Mouse (Mus musculus): Measurements from ENCODE around the gene Mcoln1. TPM values are rescaled to one million over a fixed set of nuclear protein-coding genes. Genes with fewer than 3 reads are reported as not detected.

The Mcoln1 gene
- total RNA-seq, 1 experiment = 48.6 TPM

GRCm38 (mm10) chr8:3515260-3515671, 15.0 kb downstream of the Mcoln1 start, which contains the start of gene Pnpla6:
Gene Pnpla6 (plus strand): TSS chr8:3515384.
- Histone ChIP-seq H3K4me3 (ENCODE audit: insufficient read depth in 1 of 2, low read depth in 1 of 2, low read length in 2 of 2, poor library complexity in 1 of 2, severe bottlenecking in 1 of 2) (peak within 1 kb of the TSS; percentile 71 to 91), H3K9ac (ENCODE audit: insufficient read depth, low read depth, low read length, poor library complexity, severe bottlenecking) (peak within 1 kb of the TSS; percentile 65), H3K9me3 (ENCODE audit: control insufficient read depth, insufficient read depth, low read depth, low read length) (no peaks in the 10 kb centered on the region), H3K4me1 (ENCODE audit: control insufficient read depth in 2 of 2, insufficient read depth in 2 of 2, low read length in 2 of 2, poor library complexity in 1 of 2) (peaks cover 0 to 7% of the 10 kb centered on the region in 2 experiments; a peak in 2 of 4 replicates), H3K36me3 (ENCODE audit: control insufficient read depth, insufficient read depth, low read length, poor library complexity, severe bottlenecking) (peaks cover 15% of the 10 kb centered on the region), H3K27ac (ENCODE audit: insufficient read depth, low read depth, low read length, poor library complexity, severe bottlenecking) (no peak within 1 kb of the TSS)
- no peak for TF ChIP-seq CHD2 (IDR thresholded peaks at IDR 0.05; ENCODE audit: low read depth, low read length)
- peak; percentile 88 for TF ChIP-seq HCFC1 (IDR thresholded peaks at IDR 0.05; ENCODE audit: borderline replicate concordance, insufficient read depth, low read length)
- in situ Hi-C loops (cut with MboI; ENCODE audit: low sequenced_read_pairs in 2 of 2, unreplicated experiment in 2 of 2) = no loop called here
- no peak for DNase-seq (ENCODE audit: low read depth, low spot score)

- in situ Hi-C loops (cut with MboI; ENCODE audit: low sequenced_read_pairs in 2 of 2, unreplicated experiment in 2 of 2) = no loop called here
- H3K27ac ChIP-seq (ENCODE audit: insufficient read depth, low read depth, low read length, poor library complexity, severe bottlenecking) = no peak overlapping the region
- no peak for DNase-seq (ENCODE audit: low read depth, low spot score)
- peaks cover 15% of the 10 kb centered on the region for H3K36me3 ChIP-seq (ENCODE audit: control insufficient read depth, insufficient read depth, low read length, poor library complexity, severe bottlenecking)
- no peaks in the 10 kb centered on the region for H3K9me3 ChIP-seq (ENCODE audit: control insufficient read depth, insufficient read depth, low read depth, low read length)
- peak overlapping the region; percentile 71 to 91 for H3K4me3 ChIP-seq (ENCODE audit: insufficient read depth in 1 of 2, low read depth in 1 of 2, low read length in 2 of 2, poor library complexity in 1 of 2, severe bottlenecking in 1 of 2)
- peak overlapping the region; percentile 65 for H3K9ac ChIP-seq (ENCODE audit: insufficient read depth, low read depth, low read length, poor library complexity, severe bottlenecking)
- peaks cover 0 to 7% of the 10 kb centered on the region in 2 experiments; a peak in 2 of 4 replicates for H3K4me1 ChIP-seq (ENCODE audit: control insufficient read depth in 2 of 2, insufficient read depth in 2 of 2, low read length in 2 of 2, poor library complexity in 1 of 2)
- TF ChIP-seq ZNF384 (IDR thresholded peaks at IDR 0.05; ENCODE audit: low read depth, low read length) = no peak
- no peak for TF ChIP-seq HCFC1 (IDR thresholded peaks at IDR 0.05; ENCODE audit: borderline replicate concordance, insufficient read depth, low read length)
- TF ChIP-seq ZC3H11A (IDR thresholded peaks at IDR 0.05; ENCODE audit: borderline replicate concordance, low read depth, low read length) = no peak
- peak; percentile 45; the same call in 1 of the 2 replicates for TF ChIP-seq CHD2 (IDR thresholded peaks at IDR 0.05; ENCODE audit: low read depth, low read length)
Observed at GRCm38 (mm10) chr8:3515771-3516417, 15.6 kb downstream of the Mcoln1 start.

GRCm38 (mm10) chr8:3516450-3517116, 16.3 kb downstream of the Mcoln1 start:
- peak overlapping the region; percentile 71 to 91 for H3K4me3 ChIP-seq (ENCODE audit: insufficient read depth in 1 of 2, low read depth in 1 of 2, low read length in 2 of 2, poor library complexity in 1 of 2, severe bottlenecking in 1 of 2)
- H3K27ac ChIP-seq (ENCODE audit: insufficient read depth, low read depth, low read length, poor library complexity, severe bottlenecking) = no peak overlapping the region
- no peak for TF ChIP-seq MAFK (IDR thresholded peaks at IDR 0.05; ENCODE audit: insufficient read depth, low read depth, low read length)
- peak; percentile 99 for TF ChIP-seq HCFC1 (IDR thresholded peaks at IDR 0.05; ENCODE audit: borderline replicate concordance, insufficient read depth, low read length)
- no peak for TF ChIP-seq ZC3H11A (IDR thresholded peaks at IDR 0.05; ENCODE audit: borderline replicate concordance, low read depth, low read length)
- no peak for TF ChIP-seq ZNF384 (IDR thresholded peaks at IDR 0.05; ENCODE audit: low read depth, low read length)
- TF ChIP-seq CHD2 (IDR thresholded peaks at IDR 0.05; ENCODE audit: low read depth, low read length) = peak; percentile 98
- H3K36me3 ChIP-seq (ENCODE audit: control insufficient read depth, insufficient read depth, low read length, poor library complexity, severe bottlenecking) = peaks cover 20% of the 10 kb centered on the region
- peak overlapping the region; percentile 81 for H3K9ac ChIP-seq (ENCODE audit: insufficient read depth, low read depth, low read length, poor library complexity, severe bottlenecking)
- peak; percentile 93 for DNase-seq (ENCODE audit: low read depth, low spot score)
- peaks cover 0 to 7% of the 10 kb centered on the region in 2 experiments; a peak in 2 of 4 replicates for H3K4me1 ChIP-seq (ENCODE audit: control insufficient read depth in 2 of 2, insufficient read depth in 2 of 2, low read length in 2 of 2, poor library complexity in 1 of 2)
- in situ Hi-C loops (cut with MboI; ENCODE audit: low sequenced_read_pairs in 2 of 2, unreplicated experiment in 2 of 2) = no loop called here
- H3K9me3 ChIP-seq (ENCODE audit: control insufficient read depth, insufficient read depth, low read depth, low read length) = no peaks in the 10 kb centered on the region

- Histone ChIP-seq H3K4me3 (ENCODE audit: insufficient read depth in 1 of 2, low read depth in 1 of 2, low read length in 2 of 2, poor library complexity in 1 of 2, severe bottlenecking in 1 of 2) (peak overlapping the region; percentile 71 to 91), H3K27ac (ENCODE audit: insufficient read depth, low read depth, low read length, poor library complexity, severe bottlenecking) (no peak overlapping the region), H3K4me1 (ENCODE audit: control insufficient read depth in 2 of 2, insufficient read depth in 2 of 2, low read length in 2 of 2, poor library complexity in 1 of 2) (peaks cover 0 to 7% of the 10 kb centered on the region in 2 experiments; a peak in 2 of 4 replicates), H3K9me3 (ENCODE audit: control insufficient read depth, insufficient read depth, low read depth, low read length) (no peaks in the 10 kb centered on the region), H3K36me3 (ENCODE audit: control insufficient read depth, insufficient read depth, low read length, poor library complexity, severe bottlenecking) (peaks cover 24% of the 10 kb centered on the region), H3K9ac (ENCODE audit: insufficient read depth, low read depth, low read length, poor library complexity, severe bottlenecking) (peak overlapping the region; percentile 81)
- in situ Hi-C loops (cut with MboI; ENCODE audit: low sequenced_read_pairs in 2 of 2, unreplicated experiment in 2 of 2) = no loop called here
- no peak for DNase-seq (ENCODE audit: low read depth, low spot score)
- TF ChIP-seq MAFK (IDR thresholded peaks at IDR 0.05; ENCODE audit: insufficient read depth, low read depth, low read length) (no peak), ZC3H11A (IDR thresholded peaks at IDR 0.05; ENCODE audit: borderline replicate concordance, low read depth, low read length) (no peak), ZNF384 (IDR thresholded peaks at IDR 0.05; ENCODE audit: low read depth, low read length) (no peak), CHD2 (IDR thresholded peaks at IDR 0.05; ENCODE audit: low read depth, low read length) (no peak), HCFC1 (IDR thresholded peaks at IDR 0.05; ENCODE audit: borderline replicate concordance, insufficient read depth, low read length) (no peak)
Observed at GRCm38 (mm10) chr8:3517117-3517495, 16.8 kb downstream of the Mcoln1 start.
